Mouse (Mus musculus): ENCODE measurements around the gene Dennd4c. TPM values are rescaled to one million over a fixed set of nuclear protein-coding genes. Genes with fewer than 3 reads are reported as not detected.

The Dennd4c gene
- total RNA-seq, 2 experiments from 2014 or later: 11.4 to 13.0 TPM

GRCm38 (mm10) chr4:86873072-86873471, 124.7 kb downstream of the Dennd4c start:
- intact Hi-C loops (cut with DNase I): no loop called here
- DNase-seq (ENCODE audit: low spot score in 2 of 2): no peak

GRCm38 (mm10) chr4:86874146-86874847, 125.9 kb downstream of the Dennd4c start, which contains the start of gene Acer2:
TSS of gene Acer2 (plus strand) at chr4:86874396.
- peak; percentile 56 to 77 for DNase-seq (ENCODE audit: low spot score in 2 of 2)
- intact Hi-C loops (cut with DNase I): no loop called here

GRCm38 (mm10) chr4:86879477-86879876, 131.1 kb downstream of the Dennd4c start:
- no peak for DNase-seq (ENCODE audit: low spot score in 2 of 2)
- intact Hi-C loops (cut with DNase I): no loop called here

GRCm38 (mm10) chr4:86881178-86881577, 132.8 kb downstream of the Dennd4c start:
- intact Hi-C loops (cut with DNase I): loop anchor here (5.0 kb wide), 1 partner anchor 46 kb away; no protein-coding TSS in a partner anchor
- DNase-seq (ENCODE audit: low spot score in 2 of 2): no peak

- no peak for DNase-seq (ENCODE audit: low spot score in 2 of 2)
- intact Hi-C loops (cut with DNase I): loop anchor here (5.0 kb wide), 1 partner anchor 45 kb away; no protein-coding TSS in a partner anchor
These were observed 134.1 kb downstream of the Dennd4c start for GRCm38 (mm10) chr4:86882413-86882812.

- intact Hi-C loops (cut with DNase I): loop anchor here (5.0 kb wide), 1 partner anchor 42 kb away; no protein-coding TSS in a partner anchor
- DNase-seq (ENCODE audit: low spot score in 2 of 2): no peak
These were observed 136.6 kb downstream of the Dennd4c start for GRCm38 (mm10) chr4:86884945-86885344.

- no peak for DNase-seq (ENCODE audit: low spot score in 2 of 2)
- intact Hi-C loops (cut with DNase I): no loop called here
These were observed 137.4 kb downstream of the Dennd4c start for GRCm38 (mm10) chr4:86885790-86886159.

- intact Hi-C loops (cut with DNase I): no loop called here
- no peak for DNase-seq (ENCODE audit: low spot score in 2 of 2)
These were observed 138.0 kb downstream of the Dennd4c start for GRCm38 (mm10) chr4:86886160-86886878.

GRCm38 (mm10) chr4:86887879-86888278, 139.5 kb downstream of the Dennd4c start:
- DNase-seq (ENCODE audit: low spot score in 2 of 2): no peak
- intact Hi-C loops (cut with DNase I): no loop called here

GRCm38 (mm10) chr4:86897411-86897810, 149.1 kb downstream of the Dennd4c start:
- intact Hi-C loops (cut with DNase I): no loop called here
- no peak for DNase-seq (ENCODE audit: low spot score in 2 of 2)

- intact Hi-C loops (cut with DNase I): no loop called here
- no peak for DNase-seq (ENCODE audit: low spot score in 2 of 2)
These were observed 150.6 kb downstream of the Dennd4c start for GRCm38 (mm10) chr4:86898791-86899474.

Other genes with a start within 250 kb of the Dennd4c start
- gene Saxo1, start 190.2 kb upstream of the Dennd4c start, total RNA-seq (2021): not detected
- gene Rraga, start 172.9 kb upstream of the Dennd4c start, total RNA-seq (2021): 100 to 1,000 TPM; 147 to 152 TPM
- 1 to 10 TPM; 6.6 to 6.8 TPM for gene Haus6, start 136.5 kb upstream of the Dennd4c start, total RNA-seq (2021)
- gene Plin2, start 78.5 kb upstream of the Dennd4c start, total RNA-seq (2021): 10 to 100 TPM in 1 of 2 experiments, 1 to 10 TPM in 1; 9.8 to 12.5 TPM
- 100 to 1,000 TPM; 362 to 379 TPM for gene Rps6, start 108.9 kb downstream of the Dennd4c start, total RNA-seq (2021)
- gene Acer2, start 125.8 kb downstream of the Dennd4c start, total RNA-seq (2021): 1 to 10 TPM; 3.5 to 6.0 TPM

All from left cerebral cortex, postnatal 14 days (tissue).